Mouse (Mus musculus) forebrain, embryonic 11.5 days (tissue): ENCODE data around the gene Qrich1. TPM values are rescaled to one million over a fixed set of nuclear protein-coding genes. Genes with fewer than 3 reads are reported as not detected.

Experiments used
- ATAC-seq: fragments of 200-750 bp; cut with Nextera tagmentation; replicated peaks from 2 replicates; pipeline ENCODE4 v1.8.0; 2017; ENCODE audit warnings: moderate TSS enrichment; ENCODE audit not compliant: low FRiP score
- DNase-seq: peaks from one replicate; pipeline ENCODE4 v3.0.0-alpha.2; 2017; ENCODE audit warnings: low spot score
- H3K27ac ChIP-seq: fragments of 300-500 bp; sonication (generic); 2 replicates; pipeline ENCODE4 v1.5.1; 2014; ENCODE audit warnings: low read depth, low read length
- H3K27me3 ChIP-seq: fragments of 300-500 bp; sonication (generic); 2 replicates; pipeline ENCODE4 v1.6.1; 2014; ENCODE audit warnings: mild to moderate bottlenecking, low read length, mixed read lengths; ENCODE audit not compliant: control insufficient read depth, insufficient read depth
- H3K36me3 ChIP-seq: fragments of 300-500 bp; sonication (generic); 2 replicates; pipeline ENCODE4 v1.6.1; 2014; ENCODE audit warnings: mild to moderate bottlenecking, low read length, moderate library complexity, mixed read lengths; ENCODE audit not compliant: control insufficient read depth, insufficient read depth
- H3K4me1 ChIP-seq: fragments of 300-500 bp; sonication (generic); replicated peaks from 2 replicates; pipeline ENCODE4 v1.6.1; 2014; ENCODE audit warnings: low read length, mixed read lengths; ENCODE audit not compliant: control insufficient read depth, insufficient read depth
- H3K4me2 ChIP-seq: fragments of 300-500 bp; sonication (generic); 2 replicates; pipeline ENCODE4 v1.6.1; 2014; ENCODE audit warnings: low read depth, mild to moderate bottlenecking, low read length, moderate library complexity, mixed read lengths; ENCODE audit not compliant: severe bottlenecking
- H3K4me3 ChIP-seq: fragments of 300-500 bp; sonication (generic); 2 replicates; pipeline ENCODE4 v1.5.1; 2014; ENCODE audit warnings: low read depth, low read length
- H3K9ac ChIP-seq: fragments of 300-500 bp; sonication (generic); 2 replicates; pipeline ENCODE4 v1.6.1; 2014; ENCODE audit warnings: low read length
- H3K9me3 ChIP-seq: fragments of 300-500 bp; sonication (generic); 2 replicates; pipeline ENCODE4 v1.6.1; 2016; ENCODE audit warnings: low read length, mixed read lengths; ENCODE audit not compliant: control insufficient read depth
- WGBS: fragments of 180-500 bp; shearing (Covaris S2); extraction: QIAGEN DNeasy Blood & Tissue Kit; methylation state at CpG from one replicate; pipeline ENCODE4 v1.1.7; 2014; 5-methylcytosine and 5-hydroxymethylcytosine counted together
- polyA plus RNA-seq: library from polyadenylated mRNA; unstranded; fragments of >200 nt; fragmentation: Nextera tagmentation; extraction: Ambion mirVana; gene quantifications from 2 replicates; pipeline ENCODE4 v1.2.1, GENCODE M21; 2014

The Qrich1 gene
- polyA plus RNA-seq, 1 experiment from 2014 or later = 174 TPM

DNA sequence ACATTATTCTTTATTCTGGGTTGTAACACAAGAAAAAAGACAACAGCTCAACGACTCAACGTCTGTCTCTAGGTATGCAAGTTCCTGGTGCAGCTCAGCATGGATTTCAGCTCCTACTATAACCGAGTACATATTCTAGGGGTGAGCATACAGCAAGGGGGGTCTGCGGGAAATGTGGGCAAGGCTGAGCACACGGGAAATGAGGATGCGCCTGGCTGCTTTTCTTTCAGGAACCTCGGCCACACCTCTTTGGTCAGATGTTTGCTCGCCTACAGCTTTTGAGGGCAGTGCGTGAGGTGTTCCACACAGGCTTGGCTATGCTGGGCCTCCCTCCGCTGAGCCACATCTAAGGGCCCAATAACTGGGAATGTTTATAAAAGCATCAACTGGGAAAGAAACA, 55.7 kb downstream of the Qrich1 start:
- no peak overlapping the region for H3K27ac ChIP-seq

DNA sequence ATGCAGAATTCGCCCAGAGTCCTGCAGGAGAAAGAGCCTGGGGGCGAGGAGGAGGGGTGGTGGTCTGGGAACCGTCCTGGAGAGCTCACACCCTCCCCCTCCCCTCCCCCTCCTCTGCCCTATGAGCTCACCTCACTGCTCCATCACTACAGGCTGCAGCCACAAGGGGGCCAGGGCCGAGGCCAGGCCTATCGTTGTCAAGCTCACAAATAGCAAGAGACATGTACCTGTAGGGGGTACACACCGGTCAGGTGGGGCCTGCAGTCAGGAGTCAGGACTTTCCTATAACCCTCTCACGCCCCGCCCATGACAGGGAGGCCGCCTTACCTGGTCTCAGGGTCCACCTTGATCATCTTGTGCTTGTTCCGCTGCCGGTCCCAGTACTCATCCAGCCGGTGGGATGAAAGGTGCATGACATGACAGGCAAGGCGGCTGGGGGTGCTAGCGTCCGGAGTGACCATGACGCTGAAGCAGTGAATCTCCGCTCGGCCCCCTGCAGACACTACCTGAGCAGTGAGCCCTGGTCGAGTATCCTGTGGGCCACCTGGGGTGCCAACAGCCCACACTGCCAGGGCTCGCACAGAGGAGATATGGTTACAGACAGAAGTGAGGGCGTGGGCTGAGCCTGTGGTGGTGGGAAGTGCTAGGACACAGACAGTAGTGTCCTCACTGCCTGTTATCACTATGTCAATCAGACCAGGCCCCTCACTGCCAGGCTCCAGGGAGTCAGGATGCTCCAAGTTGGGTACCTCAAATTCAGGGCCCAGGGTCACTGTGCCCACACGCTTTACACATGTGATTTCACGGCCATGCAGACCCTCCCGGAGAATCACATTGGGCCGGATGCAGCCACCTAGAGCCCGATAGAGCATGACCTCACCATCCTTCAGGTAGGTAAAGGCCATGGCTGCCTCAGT, 57.4 kb downstream of the Qrich1 start:
- Histone ChIP-seq H3K9ac (0 out of 2 replicates have a peak overlapping the region, but pooled peaks have one; percentile 16), H3K4me3 (no peak overlapping the region), H3K27ac (no peak overlapping the region), H3K27me3 (no peaks in the 10 kb centered on the region), H3K9me3 (no peaks in the 10 kb centered on the region), H3K36me3 (peaks cover 19% of the 10 kb centered on the region; the same call in 1 of the 2 replicates), H3K4me2 (no peak overlapping the region), H3K4me1 (peaks cover 32% of the 10 kb centered on the region)
- DNase-seq (peak; percentile 88), ATAC-seq (no peak)
- WGBS = 49% methylated on average over 26 of the region's 26 CpGs

More for the DNA sequence above, 55.7 kb downstream of the Qrich1 start:
- peaks cover 19% of the 10 kb centered on the region; the same call in 1 of the 2 replicates for H3K36me3 ChIP-seq
- H3K4me2 ChIP-seq = no peak overlapping the region
- WGBS = 82% methylated on average over 10 of the region's 10 CpGs
- ATAC-seq (no peak), DNase-seq (no peak)
- no peak overlapping the region for H3K9ac ChIP-seq
- no peaks in the 10 kb centered on the region for H3K27me3 ChIP-seq
- no peak overlapping the region for H3K4me3 ChIP-seq
- H3K9me3 ChIP-seq = no peaks in the 10 kb centered on the region
- peaks cover 36% of the 10 kb centered on the region for H3K4me1 ChIP-seq

DNA sequence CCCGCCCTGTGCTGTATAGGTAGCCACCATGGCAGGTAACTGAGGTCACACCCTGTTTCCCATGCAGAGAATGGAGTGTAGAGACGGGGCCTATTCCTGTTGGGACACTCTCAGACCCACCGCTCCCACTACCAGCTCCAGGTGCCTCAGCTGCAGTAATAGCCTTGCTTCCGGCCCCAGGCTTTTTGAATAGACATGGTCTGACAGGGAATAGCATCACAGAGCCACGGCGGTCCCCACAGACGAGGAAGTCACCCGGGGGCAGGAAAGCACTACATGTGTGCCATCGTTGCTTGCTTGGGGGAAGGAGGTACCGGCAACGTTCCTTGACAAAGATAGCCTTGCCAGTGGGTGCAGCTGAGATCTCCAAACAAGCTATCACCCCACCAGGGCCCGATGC, 58.3 kb downstream of the Qrich1 start:
- Histone ChIP-seq H3K4me1 (peaks cover 36% of the 10 kb centered on the region), H3K27ac (no peak overlapping the region), H3K9me3 (no peaks in the 10 kb centered on the region), H3K36me3 (peaks cover 19% of the 10 kb centered on the region; the same call in 1 of the 2 replicates), H3K4me3 (no peak overlapping the region), H3K27me3 (no peaks in the 10 kb centered on the region), H3K4me2 (no peak overlapping the region), H3K9ac (no peak overlapping the region)
- WGBS = 92% methylated on average over 12 of the region's 12 CpGs
- ATAC-seq (no peak), DNase-seq (no peak)

DNA sequence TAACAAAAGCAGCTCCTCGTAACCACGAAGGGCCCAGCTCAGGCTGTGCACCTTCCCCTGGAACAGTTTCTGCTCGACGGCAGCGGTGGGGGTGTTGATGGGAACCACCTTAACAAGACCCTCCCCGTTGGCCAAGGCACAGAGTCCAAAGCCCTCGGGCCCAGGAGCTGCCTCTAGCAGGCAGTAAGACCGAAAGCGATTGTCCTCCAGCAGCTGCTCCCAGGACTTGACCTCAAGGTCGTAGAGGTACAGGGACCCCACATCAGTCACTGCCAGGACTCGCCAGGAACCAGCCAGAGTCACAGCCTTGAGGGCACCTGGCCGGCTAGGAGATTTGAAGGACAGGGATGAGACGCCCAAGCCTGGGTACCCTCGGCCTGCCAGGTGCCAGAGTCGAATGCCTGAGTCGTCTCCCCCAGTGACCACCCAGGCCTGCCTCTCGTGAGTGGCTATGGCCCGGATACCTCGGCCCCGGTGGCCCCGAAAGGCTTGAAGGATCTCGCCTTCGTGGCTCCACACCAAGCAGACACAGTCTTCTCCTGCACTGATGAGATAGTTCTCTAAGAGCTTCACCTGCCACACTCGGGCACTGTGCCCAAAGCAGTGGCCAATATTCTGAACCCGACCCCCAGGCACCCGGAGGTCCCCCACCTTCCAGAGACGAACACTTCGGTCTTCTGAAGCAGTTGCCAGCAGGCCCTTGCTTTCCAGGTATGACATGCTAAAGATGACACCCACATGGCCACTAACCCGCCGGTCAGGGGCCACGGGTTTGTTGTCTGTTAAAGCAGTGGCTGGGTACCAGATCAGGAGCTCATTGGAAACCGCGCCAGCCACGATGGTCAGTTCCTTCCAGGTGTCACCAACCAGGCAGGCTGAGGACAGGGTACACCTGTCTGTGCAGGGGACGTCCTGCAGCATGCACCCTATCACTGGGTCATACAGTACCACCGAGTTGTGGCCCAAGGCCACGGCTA, 59.0 kb downstream of the Qrich1 start:
- Histone ChIP-seq H3K27ac (no peak overlapping the region), H3K27me3 (no peaks in the 10 kb centered on the region), H3K36me3 (peaks cover 19% of the 10 kb centered on the region; the same call in 1 of the 2 replicates), H3K9me3 (no peaks in the 10 kb centered on the region), H3K4me3 (no peak overlapping the region), H3K4me2 (no peak overlapping the region), H3K4me1 (peaks cover 31% of the 10 kb centered on the region), H3K9ac (no peak overlapping the region)
- 90% methylated on average over 37 of the region's 37 CpGs for WGBS
- no peak for DNase-seq
- no peak for ATAC-seq

DNA sequence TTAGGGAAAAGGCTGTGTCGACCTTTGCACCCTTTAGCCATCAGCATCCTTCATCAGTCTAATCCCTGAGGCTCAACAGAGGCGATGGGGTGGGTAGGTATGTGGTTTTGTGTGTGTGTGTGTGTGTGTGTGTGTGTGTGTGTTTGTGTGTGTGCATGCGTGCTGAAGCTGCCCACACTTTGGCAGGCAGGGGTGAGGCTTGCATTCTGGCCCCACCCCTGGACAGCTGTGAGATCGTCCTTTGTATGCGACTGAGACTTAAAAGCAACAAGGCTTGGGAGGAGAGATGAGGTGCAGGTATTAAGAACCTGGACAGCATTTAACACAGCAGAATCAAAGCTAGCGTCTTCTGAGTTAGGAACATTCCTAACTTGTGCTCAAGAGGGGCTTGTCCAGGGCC, 60.4 kb downstream of the Qrich1 start:
- peaks cover 15% of the 10 kb centered on the region; the same call in 1 of the 2 replicates for H3K36me3 ChIP-seq

DNA sequence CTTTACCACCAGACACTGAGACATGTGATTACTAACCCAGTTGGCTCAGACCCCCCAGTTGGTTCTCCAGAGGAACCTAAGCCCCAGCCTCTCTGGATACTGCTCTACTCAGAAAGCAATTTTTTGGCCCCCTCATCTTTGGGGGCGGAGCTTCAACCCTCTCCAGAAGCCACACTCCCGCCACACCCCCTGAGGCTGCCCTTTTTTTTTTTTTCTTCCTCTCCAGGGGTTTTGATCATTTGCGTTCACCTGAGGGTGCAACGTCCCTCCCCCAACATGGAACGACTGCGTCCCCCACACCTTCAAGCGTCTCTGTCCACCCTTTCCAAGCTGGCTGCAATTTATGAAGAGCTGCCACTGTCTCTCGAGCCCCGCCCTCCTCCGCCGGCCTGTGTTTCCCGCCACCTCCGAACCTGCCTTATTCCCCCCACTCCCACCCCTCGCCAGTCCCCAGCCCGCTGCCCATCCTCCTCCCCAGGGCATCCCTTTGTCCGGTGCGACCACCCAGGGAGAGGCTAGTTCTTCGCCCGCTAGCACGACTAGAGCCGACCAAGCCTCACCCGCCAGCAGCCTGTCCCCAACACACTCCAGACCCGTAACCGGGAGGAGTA, 61.4 kb downstream of the Qrich1 start:
- Histone ChIP-seq H3K4me3 (peak overlapping the region; percentile 85), H3K4me2 (peak overlapping the region; percentile 62), H3K27ac (peak overlapping the region; percentile 97), H3K27me3 (no peaks in the 10 kb centered on the region), H3K36me3 (peaks cover 8% of the 10 kb centered on the region; the same call in 1 of the 2 replicates), H3K9me3 (no peaks in the 10 kb centered on the region), H3K4me1 (peaks cover 29% of the 10 kb centered on the region), H3K9ac (peak overlapping the region; percentile 87)
- DNase-seq = no peak
- ATAC-seq = no peak; the same call in none of the 2 replicates
- 0% methylated on average over 24 of the region's 24 CpGs for WGBS

More for the DNA sequence above, 60.4 kb downstream of the Qrich1 start:
- peaks cover 29% of the 10 kb centered on the region for H3K4me1 ChIP-seq
- H3K27ac ChIP-seq = no peak overlapping the region
- no peaks in the 10 kb centered on the region for H3K9me3 ChIP-seq
- H3K27me3 ChIP-seq = no peaks in the 10 kb centered on the region
- peak overlapping the region; percentile 85 for H3K4me3 ChIP-seq
- H3K9ac ChIP-seq = peak overlapping the region; percentile 87; the same call in 1 of the 2 replicates
- ATAC-seq (no peak), DNase-seq (no peak)
- WGBS = 55% methylated on average over 6 of the region's 6 CpGs
- peak overlapping the region; percentile 62 for H3K4me2 ChIP-seq

DNA sequence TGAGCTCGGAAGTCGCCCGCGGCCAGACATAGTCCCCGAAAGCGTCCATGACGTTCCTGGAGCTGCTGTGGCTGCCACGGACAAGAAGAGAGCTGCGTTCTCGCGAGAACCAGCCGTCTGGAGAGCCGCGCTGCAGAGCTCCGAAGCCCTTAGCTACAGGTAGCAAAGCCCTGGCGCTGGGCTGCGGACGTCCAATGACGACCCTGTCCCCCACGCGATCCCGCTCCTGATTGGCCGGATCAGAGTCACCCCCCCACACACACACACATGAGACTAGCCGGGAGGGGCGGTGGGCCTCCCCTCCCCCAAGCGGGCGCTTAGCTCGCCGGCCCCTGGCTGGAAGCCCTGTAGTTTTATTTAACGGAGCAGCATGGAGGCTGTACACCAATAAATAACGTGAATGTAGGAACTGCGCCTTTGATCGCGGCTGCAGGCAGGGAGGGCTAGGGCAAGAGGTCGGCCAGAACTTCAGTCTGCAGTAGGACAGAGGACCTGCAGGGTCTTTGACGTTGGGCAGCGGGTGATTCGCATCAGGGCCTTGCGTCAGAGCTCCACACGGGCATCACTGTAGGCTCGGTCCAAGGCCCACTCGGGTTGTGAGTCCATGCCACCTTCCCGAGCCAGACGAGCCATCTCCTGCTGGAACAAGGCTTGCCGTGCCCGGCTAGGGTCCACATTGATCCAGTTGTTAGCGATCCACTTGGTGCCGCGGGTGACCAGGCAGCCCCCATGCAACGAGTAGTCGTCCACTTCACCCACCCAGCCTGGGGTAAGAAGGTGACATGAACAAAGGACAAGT, 62.1 kb downstream of the Qrich1 start, which contains the start of gene Wdr6:
TSS of gene Wdr6 (minus strand) at position 195 of the 799 bp plus-strand sequence.
- peaks cover 25% of the 10 kb centered on the region for H3K4me1 ChIP-seq
- no peaks in the 10 kb centered on the region for H3K9me3 ChIP-seq
- H3K9ac ChIP-seq = peak within 1 kb of the TSS; percentile 87
- WGBS = 4% methylated on average over 50 of the region's 51 CpGs
- ATAC-seq (peak; percentile 97), DNase-seq (peak; percentile 98)
- no peaks in the 10 kb centered on the region for H3K27me3 ChIP-seq
- H3K27ac ChIP-seq = peak within 1 kb of the TSS; percentile 97
- H3K36me3 ChIP-seq = peaks cover 3% of the 10 kb centered on the region; the same call in 1 of the 2 replicates
- peak within 1 kb of the TSS; percentile 62 for H3K4me2 ChIP-seq
- peak within 1 kb of the TSS; percentile 85 for H3K4me3 ChIP-seq
